Mouse (Mus musculus) liver, embryonic 16.5 days (tissue): ENCODE results near the gene Tlr9. TPM values are rescaled to one million over a fixed set of nuclear protein-coding genes. Genes with fewer than 3 reads are reported as not detected.

Experiments used
- ATAC-seq: fragments of 200-750 bp; cut with Nextera tagmentation; 2 replicates; pipeline ENCODE4 v1.8.0; 2017; ENCODE audit warnings: low read depth, mild to moderate bottlenecking, moderate number of reproducible peaks, moderate library complexity
- H3K27ac ChIP-seq: fragments of 300-500 bp; sonication (generic); 2 replicates; pipeline ENCODE4 v1.5.1; 2014; ENCODE audit warnings: mild to moderate bottlenecking, low read length
- H3K27me3 ChIP-seq: fragments of 300-500 bp; sonication (generic); 2 replicates; pipeline ENCODE4 v1.6.1; 2014; ENCODE audit warnings: low read depth, low read length, mixed read lengths; ENCODE audit not compliant: control insufficient read depth, insufficient read depth
- H3K36me3 ChIP-seq: fragments of 300-500 bp; sonication (generic); 2 replicates; pipeline ENCODE4 v1.6.1; 2014; ENCODE audit warnings: mild to moderate bottlenecking; ENCODE audit not compliant: control insufficient read depth, insufficient read depth
- H3K4me1 ChIP-seq: fragments of 300-500 bp; sonication (generic); 2 replicates; pipeline ENCODE4 v1.6.1; 2014; ENCODE audit warnings: low read depth, low read length, mixed read lengths; ENCODE audit not compliant: control insufficient read depth
- H3K4me2 ChIP-seq: fragments of 300-500 bp; sonication (generic); 2 replicates; pipeline ENCODE4 v1.6.1; 2014; ENCODE audit warnings: low read depth, low read length, mixed read lengths
- H3K4me3 ChIP-seq: fragments of 300-500 bp; sonication (generic); 2 replicates; pipeline ENCODE4 v1.5.1; 2014; ENCODE audit warnings: low read depth, mild to moderate bottlenecking, low read length
- H3K9ac ChIP-seq: fragments of 300-500 bp; sonication (generic); 2 replicates; pipeline ENCODE4 v1.6.1; 2014; ENCODE audit warnings: low read depth, low read length
- H3K9me3 ChIP-seq: fragments of 300-500 bp; sonication (generic); replicated peaks from 2 replicates; pipeline ENCODE4 v1.6.1; 2016; ENCODE audit warnings: low read length; ENCODE audit not compliant: control insufficient read depth
- WGBS: fragments of 180-500 bp; shearing (Covaris S2); extraction: QIAGEN DNeasy Blood & Tissue Kit; methylation state at CpG from one replicate; pipeline ENCODE4 v1.1.7; 2014; ENCODE audit not compliant: insufficient replicate concordance; 5-methylcytosine and 5-hydroxymethylcytosine counted together
- polyA plus RNA-seq: library from polyadenylated mRNA; unstranded; fragments of >200 nt; fragmentation: Nextera tagmentation; extraction: Ambion mirVana; gene quantifications from 2 replicates; pipeline ENCODE4 v1.2.1, GENCODE M21; 2015

Tlr9 gene
- polyA plus RNA-seq, 1 experiment from 2014 or later = 0.05 TPM

GRCm38 (mm10) chr9:106250245-106250644 lies 27.8 kb downstream of the Tlr9 start:
- no peak overlapping the region for H3K4me2 ChIP-seq
- peaks cover 9% of the 10 kb centered on the region; the same call in 1 of the 2 replicates for H3K4me1 ChIP-seq
- no peak overlapping the region for H3K27ac ChIP-seq
- WGBS = 49% methylated on average over 4 of the region's 4 CpGs
- H3K9me3 ChIP-seq = no peaks in the 10 kb centered on the region
- no peaks in the 10 kb centered on the region for H3K27me3 ChIP-seq
- H3K9ac ChIP-seq = no peak overlapping the region
- no peak overlapping the region for H3K4me3 ChIP-seq
- no peaks in the 10 kb centered on the region for H3K36me3 ChIP-seq
- ATAC-seq = no peak

- no peak overlapping the region for H3K27ac ChIP-seq
- H3K4me1 ChIP-seq = peaks cover 9% of the 10 kb centered on the region; the same call in 1 of the 2 replicates
- no peak overlapping the region for H3K4me2 ChIP-seq
- no peaks in the 10 kb centered on the region for H3K27me3 ChIP-seq
- no peaks in the 10 kb centered on the region for H3K9me3 ChIP-seq
- H3K36me3 ChIP-seq = no peaks in the 10 kb centered on the region
- no peak overlapping the region for H3K4me3 ChIP-seq
- ATAC-seq = no peak
- 63% methylated on average over 8 of the region's 8 CpGs for WGBS
- H3K9ac ChIP-seq = no peak overlapping the region
Observed at GRCm38 (mm10) chr9:106251066-106251465, 28.7 kb downstream of the Tlr9 start.

- Histone ChIP-seq H3K9me3 (no peaks in the 10 kb centered on the region), H3K27ac (no peak overlapping the region), H3K4me3 (no peak overlapping the region), H3K4me1 (no peaks in the 10 kb centered on the region), H3K36me3 (no peaks in the 10 kb centered on the region), H3K4me2 (no peak overlapping the region), H3K27me3 (no peaks in the 10 kb centered on the region), H3K9ac (no peak overlapping the region)
- ATAC-seq = no peak
- 53% methylated on average over 2 of the region's 2 CpGs for WGBS
Observed at GRCm38 (mm10) chr9:106254001-106254400, 31.6 kb downstream of the Tlr9 start.

- no peaks in the 10 kb centered on the region for H3K36me3 ChIP-seq
- no peak for ATAC-seq
- no peak overlapping the region for H3K27ac ChIP-seq
- H3K9ac ChIP-seq = no peak overlapping the region
- H3K9me3 ChIP-seq = no peaks in the 10 kb centered on the region
- H3K4me1 ChIP-seq = peaks cover 5% of the 10 kb centered on the region
- no peaks in the 10 kb centered on the region for H3K27me3 ChIP-seq
- WGBS = 19% methylated on average over 4 of the region's 4 CpGs
- no peak overlapping the region for H3K4me3 ChIP-seq
- H3K4me2 ChIP-seq = no peak overlapping the region
Observed at GRCm38 (mm10) chr9:106258412-106258811, 36.0 kb downstream of the Tlr9 start.

- Histone ChIP-seq H3K27me3 (no peaks in the 10 kb centered on the region), H3K9me3 (no peaks in the 10 kb centered on the region), H3K27ac (no peak overlapping the region; the same call in 1 of the 2 replicates), H3K4me2 (no peak overlapping the region), H3K4me3 (no peak overlapping the region), H3K4me1 (peaks cover 5% of the 10 kb centered on the region), H3K9ac (no peak overlapping the region), H3K36me3 (no peaks in the 10 kb centered on the region)
- ATAC-seq = no peak
- 18% methylated on average over 5 of the region's 5 CpGs for WGBS
Observed at GRCm38 (mm10) chr9:106258990-106259389, 36.6 kb downstream of the Tlr9 start.

GRCm38 (mm10) chr9:106261058-106261457 lies 38.7 kb downstream of the Tlr9 start:
- no peak overlapping the region for H3K4me3 ChIP-seq
- H3K27ac ChIP-seq = peak overlapping the region; percentile 43; the same call in 1 of the 2 replicates
- H3K4me2 ChIP-seq = no peak overlapping the region
- peaks cover 5% of the 10 kb centered on the region for H3K4me1 ChIP-seq
- H3K9ac ChIP-seq = no peak overlapping the region
- H3K27me3 ChIP-seq = no peaks in the 10 kb centered on the region
- peak; percentile 50 for ATAC-seq
- 18% methylated on average over 6 of the region's 6 CpGs for WGBS
- no peaks in the 10 kb centered on the region for H3K36me3 ChIP-seq
- no peaks in the 10 kb centered on the region for H3K9me3 ChIP-seq

- peaks cover 5% of the 10 kb centered on the region for H3K4me1 ChIP-seq
- no peak overlapping the region for H3K9ac ChIP-seq
- no peaks in the 10 kb centered on the region for H3K27me3 ChIP-seq
- WGBS = 48% methylated on average over 3 of the region's 3 CpGs
- no peak overlapping the region for H3K27ac ChIP-seq
- no peaks in the 10 kb centered on the region for H3K36me3 ChIP-seq
- H3K4me2 ChIP-seq = no peak overlapping the region
- H3K9me3 ChIP-seq = no peaks in the 10 kb centered on the region
- no peak for ATAC-seq
- no peak overlapping the region for H3K4me3 ChIP-seq
Observed at GRCm38 (mm10) chr9:106261491-106261890, 39.1 kb downstream of the Tlr9 start.

- 59% methylated on average over 3 of the region's 3 CpGs for WGBS
- Histone ChIP-seq H3K36me3 (no peaks in the 10 kb centered on the region), H3K27ac (no peak overlapping the region), H3K27me3 (no peaks in the 10 kb centered on the region), H3K9ac (no peak overlapping the region), H3K4me1 (peaks cover 5% of the 10 kb centered on the region), H3K4me2 (no peak overlapping the region), H3K4me3 (no peak overlapping the region), H3K9me3 (no peaks in the 10 kb centered on the region)
- no peak for ATAC-seq
Observed at GRCm38 (mm10) chr9:106262075-106262474, 39.7 kb downstream of the Tlr9 start.

- H3K9me3 ChIP-seq = no peaks in the 10 kb centered on the region
- H3K27me3 ChIP-seq = no peaks in the 10 kb centered on the region
- ATAC-seq = no peak
- H3K36me3 ChIP-seq = no peaks in the 10 kb centered on the region
- no peak overlapping the region for H3K4me3 ChIP-seq
- 56% methylated on average over 9 of the region's 9 CpGs for WGBS
- H3K27ac ChIP-seq = no peak overlapping the region
- peaks cover 6% of the 10 kb centered on the region for H3K4me1 ChIP-seq
- H3K4me2 ChIP-seq = no peak overlapping the region
- no peak overlapping the region for H3K9ac ChIP-seq
Observed at GRCm38 (mm10) chr9:106263381-106263924, 41.1 kb downstream of the Tlr9 start.
